Mouse (Mus musculus) subcutaneous adipose tissue, adult 2 months (tissue): ENCODE results near the gene Morf4l2. TPM values are rescaled to one million over a fixed set of nuclear protein-coding genes. Genes with fewer than 3 reads are reported as not detected.

Experiments used
- polyA plus RNA-seq: library from polyadenylated mRNA; depleted of rRNA; stranded (reverse); fragments of >200 nt; gene quantifications from 2 replicates; pipeline ENCODE4 v1.2.3, GENCODE M21; 2012; ENCODE audit warnings: low replicate concordance; rRNA removed

The Morf4l2 gene
- 57.8 and 91.2 TPM in 2 replicates for polyA plus RNA-seq

DNA sequence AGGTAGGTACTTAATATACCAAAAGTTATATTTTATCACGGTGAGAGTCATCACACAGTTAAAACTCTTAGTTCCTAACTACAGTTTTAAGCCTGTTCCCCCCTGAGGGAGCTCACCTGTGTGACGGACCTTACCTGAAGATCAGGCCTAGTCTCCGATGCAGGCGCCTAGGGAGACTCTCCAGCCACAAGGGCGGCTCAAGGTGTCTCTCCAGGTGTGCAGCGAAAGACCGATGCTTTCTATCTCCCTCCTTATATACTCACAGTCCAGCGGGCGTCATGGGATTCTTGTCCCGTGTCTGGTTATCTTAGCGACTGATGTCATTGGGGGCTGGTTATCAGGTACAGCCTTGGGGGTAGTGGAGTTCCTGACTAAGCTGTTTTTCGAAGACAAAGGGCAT lies at the start of gene Morf4l2:
Morf4l2 (minus strand) TSS at position 232 of the 400 bp plus-strand sequence.

DNA sequence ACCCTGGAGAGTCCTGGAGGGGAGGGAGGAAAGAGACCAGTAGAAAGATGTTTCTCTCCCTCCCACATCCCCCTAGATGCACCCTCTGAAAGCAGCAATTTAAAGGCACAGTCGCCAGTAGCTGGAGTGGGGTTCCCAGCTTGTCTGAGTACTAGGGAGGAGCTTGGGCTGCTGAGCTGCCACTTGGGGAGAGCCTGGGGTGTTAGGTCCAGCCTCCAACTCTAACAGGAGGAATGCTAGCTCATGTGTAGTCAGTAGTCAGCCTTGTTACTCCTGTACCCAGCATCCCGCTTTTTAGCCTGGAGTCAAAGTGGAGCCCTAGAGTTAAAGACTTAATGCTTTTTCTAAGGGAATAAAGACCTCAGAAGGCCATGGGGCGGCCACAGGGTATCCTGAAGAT lies 36.6 kb upstream of the Morf4l2 start, which contains the start of gene Glra4:
Glra4 (minus strand) TSS at position 101 of the 400 bp plus-strand sequence.

DNA sequence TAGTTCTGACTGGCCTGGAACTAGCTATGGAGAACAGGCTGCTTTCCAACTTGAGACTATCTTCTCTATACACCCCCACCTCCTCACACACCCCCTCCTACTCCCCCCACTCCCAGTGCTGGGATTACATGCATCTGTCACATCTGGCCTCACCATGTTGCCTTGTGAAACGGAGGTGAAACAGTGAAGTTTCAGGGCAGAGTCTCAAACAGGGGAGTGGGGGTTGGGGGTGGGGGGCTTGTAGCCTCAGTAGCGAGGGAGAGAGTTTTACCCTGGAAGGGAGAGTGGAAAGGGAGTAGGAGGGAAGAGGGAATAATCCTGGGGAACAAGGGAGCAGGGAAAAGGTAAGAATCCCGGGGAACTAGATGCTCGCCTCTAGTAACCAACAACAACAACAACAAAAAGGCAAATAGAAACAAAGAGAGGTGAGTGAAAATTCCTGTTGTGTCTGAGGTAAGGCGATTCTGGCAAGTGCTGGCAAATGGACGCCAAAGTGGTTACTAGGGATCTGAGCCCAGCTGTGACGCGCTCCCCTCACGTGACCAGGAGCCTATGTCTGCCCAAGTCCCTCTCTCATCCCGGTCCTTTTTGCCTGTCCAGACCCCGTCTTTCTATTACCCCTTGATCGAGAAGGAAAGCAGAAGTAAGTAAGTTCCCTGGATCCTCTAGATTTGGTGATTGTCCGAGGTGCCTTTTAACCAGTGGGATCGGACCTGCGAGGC lies 35.9 kb downstream of the Morf4l2 start, which contains the start of gene Tceal1:
Tceal1 (plus strand) TSS at position 537 of the 722 bp plus-strand sequence.

Other genes with a start within 250 kb of the Morf4l2 start
- not detected in 2 replicates for gene Kir3dl1, start 225.7 kb downstream of the Morf4l2 start, polyA plus RNA-seq
- not detected in 2 replicates for gene Kir3dl2, start 199.6 kb downstream of the Morf4l2 start, polyA plus RNA-seq
- gene Tceal3, start 152.8 kb downstream of the Morf4l2 start, polyA plus RNA-seq: 0.46 and 5.8 TPM in 2 replicates
- 1.5 and 2.3 TPM in 2 replicates for gene Tceal1, start 35.7 kb downstream of the Morf4l2 start, polyA plus RNA-seq
- gene Glra4, start 36.5 kb upstream of the Morf4l2 start, polyA plus RNA-seq: not detected in 2 replicates
- gene Plp1, start 79.0 kb upstream of the Morf4l2 start, polyA plus RNA-seq: 3.9 and 6.1 TPM in 2 replicates
- gene Rab9b, start 125.1 kb upstream of the Morf4l2 start, polyA plus RNA-seq: 0.03 TPM in 1 of 2 replicates, not detected in the other
- not detected in 2 replicates for gene H2bfm, start 183.6 kb upstream of the Morf4l2 start, polyA plus RNA-seq
- gene Tmsb15b2, start 231.8 kb upstream of the Morf4l2 start, polyA plus RNA-seq: not detected in 2 replicates
- gene Tmsb15l, start 233.2 kb upstream of the Morf4l2 start, polyA plus RNA-seq: 0.23 and 0.62 TPM in 2 replicates
- 2.5 TPM in 1 of 2 replicates, not detected in the other for gene Tmsb15b1, start 233.2 kb upstream of the Morf4l2 start, polyA plus RNA-seq
- gene Zcchc18, start 249.5 kb upstream of the Morf4l2 start, polyA plus RNA-seq: 0.20 and 1.5 TPM in 2 replicates